Mouse (Mus musculus): ENCODE data around the gene Patj. TPM values are rescaled to one million over a fixed set of nuclear protein-coding genes. Genes with fewer than 3 reads are reported as not detected.

The Patj gene
- total and polyA plus RNA-seq, 3 experiments: 0.19 to 0.46 TPM; not detected in 1

- Histone ChIP-seq H3K27me3 (ENCODE audit: control insufficient read depth in 1 of 2, insufficient read depth in 2 of 2, low read length in 2 of 2) (no peaks in the 10 kb centered on the region), H3K79me2 (ENCODE audit: control insufficient read depth, insufficient read depth, low read length, poor library complexity) (no peaks in the 10 kb centered on the region), H3K27ac (ENCODE audit: control insufficient read depth, low read depth, low read length) (no peak overlapping the region), H3K9ac (ENCODE audit: control insufficient read depth, low read depth, low read length, poor library complexity, severe bottlenecking) (no peak overlapping the region), H3K9me3 (replicated peaks; ENCODE audit: insufficient read depth, low read length) (no peaks in the 10 kb centered on the region), H3K4me1 (ENCODE audit: control insufficient read depth in 1 of 2, insufficient read depth in 2 of 2, low read length in 2 of 2) (no peaks in the 10 kb centered on the region), H3K4me3 (ENCODE audit: control insufficient read depth in 1 of 2, insufficient read depth in 1 of 2, low read depth in 2 of 2, low read length in 2 of 2) (no peak overlapping the region), H3K36me3 (ENCODE audit: control insufficient read depth in 1 of 2, insufficient read depth in 2 of 2, low read length in 2 of 2) (no peaks in the 10 kb centered on the region)
- TF ChIP-seq MAX (IDR thresholded peaks at IDR 0.05; ENCODE audit: low read length): no peak
- peak; percentile 9; the same call in 1 of the 2 replicates for TF ChIP-seq RAD21 (IDR thresholded peaks at IDR 0.05; ENCODE audit: low read depth, low read length)
- DNase-seq (ENCODE audit: low read depth, low spot score): peak; percentile 13
Measured at GRCm38 (mm10) chr4:98486475-98486874, 90.9 kb downstream of the Patj start.

GRCm38 (mm10) chr4:98486901-98487300, 91.3 kb downstream of the Patj start:
- Histone ChIP-seq H3K4me1 (ENCODE audit: control insufficient read depth in 1 of 2, insufficient read depth in 2 of 2, low read length in 2 of 2) (no peaks in the 10 kb centered on the region), H3K9me3 (replicated peaks; ENCODE audit: insufficient read depth, low read length) (no peaks in the 10 kb centered on the region), H3K27ac (ENCODE audit: control insufficient read depth, low read depth, low read length) (no peak overlapping the region), H3K4me3 (ENCODE audit: control insufficient read depth in 1 of 2, insufficient read depth in 1 of 2, low read depth in 2 of 2, low read length in 2 of 2) (no peak overlapping the region), H3K27me3 (ENCODE audit: control insufficient read depth in 1 of 2, insufficient read depth in 2 of 2, low read length in 2 of 2) (no peaks in the 10 kb centered on the region), H3K9ac (ENCODE audit: control insufficient read depth, low read depth, low read length, poor library complexity, severe bottlenecking) (no peak overlapping the region), H3K36me3 (ENCODE audit: control insufficient read depth in 1 of 2, insufficient read depth in 2 of 2, low read length in 2 of 2) (no peaks in the 10 kb centered on the region), H3K79me2 (ENCODE audit: control insufficient read depth, insufficient read depth, low read length, poor library complexity) (no peaks in the 10 kb centered on the region)
- no peak for DNase-seq (ENCODE audit: low read depth, low spot score)
- no peak for TF ChIP-seq USF1 (IDR thresholded peaks at IDR 0.05; ENCODE audit: low read depth, low read length)
- no peak for TF ChIP-seq ZC3H11A (IDR thresholded peaks at IDR 0.05; ENCODE audit: low read depth, low read length)
- TF ChIP-seq MAX (IDR thresholded peaks at IDR 0.05; ENCODE audit: low read length): no peak
- no peak for TF ChIP-seq TCF12 (IDR thresholded peaks at IDR 0.05; ENCODE audit: low read depth, low read length)
- no peak for TF ChIP-seq EP300 (IDR thresholded peaks at IDR 0.05; ENCODE audit: low read depth in 1 of 2, low read length in 2 of 2)
- no peak for TF ChIP-seq E2F4 (IDR thresholded peaks at IDR 0.05; ENCODE audit: borderline replicate concordance, low read depth, low read length)
- no peak for TF ChIP-seq GATA1 (IDR thresholded peaks at IDR 0.05; ENCODE audit: low read depth, low read length)
- no peak for TF ChIP-seq MAFK (IDR thresholded peaks at IDR 0.05; ENCODE audit: borderline replicate concordance, low read depth, low read length)
- TF ChIP-seq ZNF384 (IDR thresholded peaks at IDR 0.05; ENCODE audit: low read depth, low read length): peak; percentile 80

- Histone ChIP-seq H3K4me3 (ENCODE audit: control insufficient read depth in 1 of 2, insufficient read depth in 1 of 2, low read depth in 2 of 2, low read length in 2 of 2) (no peak overlapping the region), H3K9ac (ENCODE audit: control insufficient read depth, low read depth, low read length, poor library complexity, severe bottlenecking) (no peak overlapping the region), H3K9me3 (replicated peaks; ENCODE audit: insufficient read depth, low read length) (no peaks in the 10 kb centered on the region), H3K27ac (ENCODE audit: control insufficient read depth, low read depth, low read length) (no peak overlapping the region), H3K4me1 (ENCODE audit: control insufficient read depth in 1 of 2, insufficient read depth in 2 of 2, low read length in 2 of 2) (no peaks in the 10 kb centered on the region), H3K79me2 (ENCODE audit: control insufficient read depth, insufficient read depth, low read length, poor library complexity) (no peaks in the 10 kb centered on the region), H3K36me3 (ENCODE audit: control insufficient read depth in 1 of 2, insufficient read depth in 2 of 2, low read length in 2 of 2) (no peaks in the 10 kb centered on the region), H3K27me3 (ENCODE audit: control insufficient read depth in 1 of 2, insufficient read depth in 2 of 2, low read length in 2 of 2) (no peaks in the 10 kb centered on the region)
- no peak for DNase-seq (ENCODE audit: low read depth, low spot score)
- no peak for TF ChIP-seq POLR2A (IDR thresholded peaks at IDR 0.05; ENCODE audit: control insufficient read depth in 1 of 2, insufficient read depth in 1 of 2, low read depth in 1 of 2, low read length in 2 of 2, poor library complexity in 1 of 2)
- peak in 1 of 3 experiments; percentile 8; a peak in 1 of 6 replicates for TF ChIP-seq CTCF (IDR thresholded peaks at IDR 0.05 in 2 of 3, conservative IDR thresholded peaks at IDR 0.05 in 1 of 3; ENCODE audit: control insufficient read depth in 1 of 3, insufficient read depth in 1 of 3, low read depth in 2 of 3, low read length in 3 of 3, poor library complexity in 1 of 3, severe bottlenecking in 1 of 3)
- peak; percentile 15 for TF ChIP-seq RAD21 (IDR thresholded peaks at IDR 0.05; ENCODE audit: low read depth, low read length)
Measured at GRCm38 (mm10) chr4:98489386-98489785, 93.8 kb downstream of the Patj start.
